Comparison of ENCODE assay signal across 8 mouse cellular contexts in genomic region chr16:38742659-38743131, GRCm38 (mm10). TPM values are rescaled to one million over a fixed set of nuclear protein-coding genes. Genes with fewer than 3 reads are reported as not detected.
DNase-seq lines count a peak whose midpoint lies in the region; ATAC-seq and TF ChIP-seq lines count a peak whose summit lies in the region.

No protein-coding gene starts in this region.

- H3K27ac ChIP-seq in forebrain, embryonic 16.5 days (ENCODE audit: low read length): peak overlapping the region; percentile 41
- H3K27ac ChIP-seq in intestine, embryonic 14.5 days (ENCODE audit: low read depth): peak overlapping the region; percentile 82

- peak overlapping the region; percentile 73 for H3K4me2 ChIP-seq in forebrain, embryonic 16.5 days (ENCODE audit: low read length)
- H3K4me2 ChIP-seq in intestine, embryonic 14.5 days (ENCODE audit: low read length): peak overlapping the region; percentile 58

- peaks cover 3% of the 10 kb centered on the region; the same call in 1 of the 2 replicates for H3K4me1 ChIP-seq in forebrain, embryonic 16.5 days (replicated peaks; ENCODE audit: control insufficient read depth, insufficient read depth, low read length)
- no peaks in the 10 kb centered on the region; the same call in 1 of the 2 replicates for H3K4me1 ChIP-seq in intestine, embryonic 14.5 days (replicated peaks; ENCODE audit: control insufficient read depth, insufficient read depth, low read length)

- H3K4me3 ChIP-seq in forebrain, embryonic 16.5 days (replicated peaks; ENCODE audit: low read length): peak overlapping the region; percentile 75
- H3K4me3 ChIP-seq in intestine, embryonic 14.5 days (ENCODE audit: low read depth, low read length): peak overlapping the region; percentile 74

- TF ChIP-seq CTCF in brain, embryonic 14.5 days (IDR thresholded peaks at IDR 0.05; ENCODE audit: borderline replicate concordance, extremely low read depth, insufficient read depth, insufficient read length): no peak

- H3K9ac ChIP-seq in forebrain, embryonic 16.5 days (replicated peaks; ENCODE audit: low read depth, low read length): peak overlapping the region; percentile 92
- H3K9ac ChIP-seq in intestine, embryonic 14.5 days (ENCODE audit: low read length): peak overlapping the region; percentile 71

- H3K36me3 ChIP-seq in forebrain, embryonic 16.5 days (ENCODE audit: control insufficient read depth, insufficient read depth): no peaks in the 10 kb centered on the region
- 0 out of 2 replicates have a peak, but pooled peaks cover 4% of the 10 kb centered on the region for H3K36me3 ChIP-seq in intestine, embryonic 14.5 days (ENCODE audit: control insufficient read depth, insufficient read depth, low read length)

- DNase-seq in ovary, postnatal 10 days (ENCODE audit: low spot score): peak; percentile 32
- DNase-seq in ovary, postnatal 14 days (ENCODE audit: low spot score): no peak
- DNase-seq in brain, embryonic 14.5 days (ENCODE audit: low read depth): peak; percentile 58
- peak; percentile 87 for DNase-seq in intestine, embryonic 14.5 days (ENCODE audit: low spot score)
- peak; percentile 43 for DNase-seq in lung, postnatal 10 days
- peak; percentile 62 for DNase-seq in right cerebral cortex, postnatal 25 days
- DNase-seq in spleen, postnatal 4 days (ENCODE audit: low spot score in 2 of 2): no peak

- H3K27me3 ChIP-seq in forebrain, embryonic 16.5 days (replicated peaks; ENCODE audit: control insufficient read depth, insufficient read depth, low read length): no peaks in the 10 kb centered on the region
- H3K27me3 ChIP-seq in intestine, embryonic 14.5 days (replicated peaks; ENCODE audit: control insufficient read depth, insufficient read depth, low read length): no peaks in the 10 kb centered on the region

- TF ChIP-seq POLR2A in brain, embryonic 14.5 days (IDR thresholded peaks at IDR 0.05; ENCODE audit: borderline replicate concordance, extremely low read depth, insufficient read depth, insufficient read length, poor library complexity, severe bottlenecking): no peak

- no peaks in the 10 kb centered on the region for H3K9me3 ChIP-seq in forebrain, embryonic 16.5 days (ENCODE audit: control insufficient read depth, low read length)
- no peaks in the 10 kb centered on the region for H3K9me3 ChIP-seq in intestine, embryonic 14.5 days (ENCODE audit: control insufficient read depth, low read length)

- 0% methylated on average over 13 of the region's 13 CpGs for WGBS in forebrain, embryonic 16.5 days
- 0% methylated on average over 13 of the region's 13 CpGs for WGBS in intestine, embryonic 14.5 days

- peak; percentile 40 for ATAC-seq in forebrain, embryonic 16.5 days
- peak; percentile 60 for ATAC-seq in intestine, embryonic 14.5 days (replicated peaks; ENCODE audit: low FRiP score, low TSS enrichment, low read depth)

RNA-seq across cellular contexts. Expression of gene B4galt4, which starts 0.6 kb away (rescaled TPM):
- 14.1 and 18.8 TPM in 2 replicates for polyA plus RNA-seq in brain, embryonic 14.5 days (2012; rRNA removed)
- polyA plus RNA-seq in forebrain, embryonic 16.5 days (2015; fragmentation: Nextera tagmentation; extraction: Ambion mirVana): 25.8 and 32.2 TPM in 2 replicates
- 30.6 and 34.4 TPM in 2 replicates for polyA plus RNA-seq in intestine, embryonic 14.5 days (2014; fragmentation: Nextera tagmentation; extraction: Ambion mirVana)

RNA-seq across cellular contexts. Expression of gene Arhgap31, which starts 29.6 kb away (rescaled TPM):
- polyA plus RNA-seq in brain, embryonic 14.5 days (2012; rRNA removed): 3.2 and 7.0 TPM in 2 replicates
- 3.8 and 4.5 TPM in 2 replicates for polyA plus RNA-seq in forebrain, embryonic 16.5 days (2015; fragmentation: Nextera tagmentation; extraction: Ambion mirVana)
- 10.9 and 11.7 TPM in 2 replicates for polyA plus RNA-seq in intestine, embryonic 14.5 days (2014; fragmentation: Nextera tagmentation; extraction: Ambion mirVana)

RNA-seq across cellular contexts. Expression of gene Upk1b, which starts 57.4 kb away (rescaled TPM):
- polyA plus RNA-seq in brain, embryonic 14.5 days (2012; rRNA removed): 1.3 and 2.7 TPM in 2 replicates
- 0.18 and 0.34 TPM in 2 replicates for polyA plus RNA-seq in forebrain, embryonic 16.5 days (2015; fragmentation: Nextera tagmentation; extraction: Ambion mirVana)
- 26.6 and 30.7 TPM in 2 replicates for polyA plus RNA-seq in intestine, embryonic 14.5 days (2014; fragmentation: Nextera tagmentation; extraction: Ambion mirVana)

Comparison
In these comparisons a context has a peak if more than half of its experiments do, and no peak if none do; other contexts are left out.
1. DNase-seq: peak in ovary, postnatal 10 days (single experiment), brain, embryonic 14.5 days (single experiment), intestine, embryonic 14.5 days (single experiment), lung, postnatal 10 days (single experiment) and right cerebral cortex, postnatal 25 days (single experiment); none in ovary, postnatal 14 days (single experiment) and spleen, postnatal 4 days (0 of 2).